In genomic region chr8:8064074-8064473, GRCm38 (mm10) we compare ENCODE assay signal across 20 mouse cellular contexts.
DNase-seq lines count a peak whose midpoint lies in the region; ATAC-seq and TF ChIP-seq lines count a peak whose summit lies in the region.
"Had no signal": no experiment of that assay in that cellular context is flagged by ENCODE, and none has a peak within 500 bp of the region (broad histone marks: within the 10 kb centered on the region; RNA-seq: fewer than 3 reads in every experiment).

No protein-coding gene starts in this region.

- no peak overlapping the region for H3K4me2 ChIP-seq in intestine, embryonic 16.5 days (ENCODE audit: low read depth, low read length)
- H3K4me2 ChIP-seq: embryonic facial prominence, embryonic 13.5 days; embryonic facial prominence, embryonic 15.5 days; forebrain, embryonic 13.5 days; forebrain, embryonic 15.5 days had no signal

- no peak overlapping the region for H3K9ac ChIP-seq in intestine, embryonic 16.5 days (ENCODE audit: low read depth, low read length)
- H3K9ac ChIP-seq: embryonic facial prominence, embryonic 13.5 days; embryonic facial prominence, embryonic 15.5 days; forebrain, embryonic 13.5 days; forebrain, embryonic 15.5 days; forebrain, postnatal 0 days had no signal

- H3K27ac ChIP-seq in embryonic fibroblast, embryonic 13.5 days (ENCODE audit: insufficient read depth, low read length) = peak overlapping the region; percentile 76
- H3K27ac ChIP-seq in intestine, embryonic 16.5 days (ENCODE audit: low read length) = peak overlapping the region; percentile 23; the same call in 1 of the 2 replicates
- no peak overlapping the region for H3K27ac ChIP-seq in hindbrain, embryonic 10.5 days
- no peak overlapping the region for H3K27ac ChIP-seq in thymus, adult 2 months (ENCODE audit: control insufficient read depth, insufficient read depth, low read length)
- H3K27ac ChIP-seq: embryonic facial prominence, embryonic 13.5 days; embryonic facial prominence, embryonic 15.5 days; forebrain, embryonic 13.5 days; forebrain, embryonic 15.5 days had no signal

- ATAC-seq in intestine, embryonic 16.5 days = peak; percentile 94
- ATAC-seq: activated CD4-positive, CD25-positive, alpha-beta regulatory T cell, adult 4 months; forebrain, embryonic 13.5 days; forebrain, embryonic 15.5 days; forebrain, postnatal 0 days; Patski had no signal

- no peak for TF ChIP-seq POLR2A in embryonic fibroblast, embryonic 13.5 days (IDR thresholded peaks at IDR 0.05; ENCODE audit: low read depth, low read length)
- TF ChIP-seq POLR2A in thymus, adult 2 months (IDR thresholded peaks at IDR 0.05; ENCODE audit: control insufficient read depth, extremely low read depth, insufficient read depth, low read length, poor library complexity) = no peak

- no peaks in the 10 kb centered on the region for H3K36me3 ChIP-seq in intestine, embryonic 16.5 days (ENCODE audit: control insufficient read depth, insufficient read depth, low read length)
- no peaks in the 10 kb centered on the region for H3K36me3 ChIP-seq in hindbrain, embryonic 10.5 days
- no peaks in the 10 kb centered on the region for H3K36me3 ChIP-seq in thymus, adult 2 months (ENCODE audit: control insufficient read depth, insufficient read depth, low read length)
- H3K36me3 ChIP-seq: embryonic facial prominence, embryonic 13.5 days; embryonic facial prominence, embryonic 15.5 days; forebrain, embryonic 15.5 days had no signal

- TF ChIP-seq CTCF in embryonic fibroblast, embryonic 13.5 days (IDR thresholded peaks at IDR 0.05; ENCODE audit: borderline replicate concordance, insufficient read depth, low read length) = no peak
- no peak for TF ChIP-seq CTCF in thymus, adult 2 months (IDR thresholded peaks at IDR 0.05; ENCODE audit: borderline replicate concordance, control insufficient read depth, extremely low read depth, insufficient read depth, low read length, poor library complexity)

- no peaks in the 10 kb centered on the region for H3K9me3 ChIP-seq in intestine, embryonic 16.5 days (ENCODE audit: control insufficient read depth, low read length)
- no peaks in the 10 kb centered on the region for H3K9me3 ChIP-seq in hindbrain, embryonic 10.5 days
- H3K9me3 ChIP-seq: embryonic facial prominence, embryonic 13.5 days; embryonic facial prominence, embryonic 15.5 days; forebrain, embryonic 13.5 days; forebrain, embryonic 15.5 days had no signal

- no peak for DNase-seq in hindbrain, embryonic 10.5 days (ENCODE audit: low spot score)
- DNase-seq in thymus, adult 2 months = no peak
- no peak for DNase-seq in retina, embryonic 14.5 days (ENCODE audit: low spot score)
- DNase-seq: adrenal gland, adult 8-10 months; adrenal gland, postnatal 14 days; adrenal gland, postnatal 36 days; cerebellum, adult 11-12 months; cerebellum, adult 2 months; cerebellum, adult 9-10 months; cerebellum, postnatal 10 days; cerebellum, postnatal 25 days; forebrain, postnatal 0 days had no signal

- no peaks in the 10 kb centered on the region for H3K27me3 ChIP-seq in intestine, embryonic 16.5 days (replicated peaks; ENCODE audit: control insufficient read depth, insufficient read depth, low read length)
- H3K27me3 ChIP-seq in hindbrain, embryonic 10.5 days (ENCODE audit: insufficient read depth, poor library complexity, severe bottlenecking) = no peaks in the 10 kb centered on the region
- no peaks in the 10 kb centered on the region for H3K27me3 ChIP-seq in thymus, adult 2 months (ENCODE audit: control insufficient read depth, insufficient read depth, low read length)
- H3K27me3 ChIP-seq: embryonic facial prominence, embryonic 13.5 days; embryonic facial prominence, embryonic 15.5 days; forebrain, embryonic 13.5 days; forebrain, embryonic 15.5 days; Patski had no signal

- H3K4me3 ChIP-seq in embryonic fibroblast, embryonic 13.5 days (ENCODE audit: insufficient read depth, low read length) = no peak overlapping the region
- no peak overlapping the region for H3K4me3 ChIP-seq in intestine, embryonic 16.5 days (ENCODE audit: low read length)
- no peak overlapping the region for H3K4me3 ChIP-seq in hindbrain, embryonic 10.5 days
- no peak overlapping the region for H3K4me3 ChIP-seq in thymus, adult 2 months (ENCODE audit: control insufficient read depth, insufficient read depth, low read length)
- H3K4me3 ChIP-seq: embryonic facial prominence, embryonic 13.5 days; embryonic facial prominence, embryonic 15.5 days; forebrain, embryonic 13.5 days; forebrain, embryonic 15.5 days had no signal

- H3K4me1 ChIP-seq in embryonic fibroblast, embryonic 13.5 days (ENCODE audit: control insufficient read depth, insufficient read depth, low read length) = peaks cover 7% of the 10 kb centered on the region
- 0 out of 2 replicates have a peak, but pooled peaks cover 3% of the 10 kb centered on the region for H3K4me1 ChIP-seq in intestine, embryonic 16.5 days (ENCODE audit: control insufficient read depth, insufficient read depth, low read length)
- H3K4me1 ChIP-seq in hindbrain, embryonic 10.5 days (replicated peaks) = no peaks in the 10 kb centered on the region
- no peaks in the 10 kb centered on the region for H3K4me1 ChIP-seq in thymus, adult 2 months (replicated peaks; ENCODE audit: control insufficient read depth, insufficient read depth, low read length)
- H3K4me1 ChIP-seq: embryonic facial prominence, embryonic 13.5 days; embryonic facial prominence, embryonic 15.5 days; forebrain, embryonic 13.5 days; forebrain, embryonic 15.5 days had no signal

- 71% methylated on average over 2 of the region's 2 CpGs for WGBS in intestine, embryonic 16.5 days
- 95% methylated on average over 2 of the region's 2 CpGs for WGBS in hindbrain, embryonic 10.5 days
- WGBS in thymus, adult 2 months = 92% methylated on average over 2 of the region's 2 CpGs

Comparison
In these comparisons a context has a peak if more than half of its experiments do, and no peak if none do; other contexts are left out.
1. H3K27ac ChIP-seq: peak in embryonic fibroblast, embryonic 13.5 days (single experiment) and intestine, embryonic 16.5 days (single experiment); none in hindbrain, embryonic 10.5 days (single experiment) and thymus, adult 2 months (single experiment).